Mouse (Mus musculus) E14TG2a.4 (cell line): ENCODE results near the gene Cttnbp2nl.

Experiments used
- CTCF ChIP-seq: conservative IDR thresholded peaks from 2 replicates; pipeline ENCODE4 v1.5.1; 2014; ENCODE audit warnings: low read length
- POU5F1 ChIP-seq: IDR thresholded peaks from 2 replicates; pipeline ENCODE4 v1.6.1; 2014; ENCODE audit warnings: low read length, borderline replicate concordance

GRCm38 (mm10) chr3:105051103-105051502, 1.8 kb downstream of the Cttnbp2nl start:
- TF ChIP-seq CTCF (no peak), POU5F1 (no peak)
